Mouse (Mus musculus): Measurements from ENCODE around the gene Ccdc120.
"Not testable (repeated sequence)": the region's sequence is repeated elsewhere in the genome, so short reads cannot be mapped to it uniquely, and the experiment has no call there.

The Ccdc120 gene

DNA sequence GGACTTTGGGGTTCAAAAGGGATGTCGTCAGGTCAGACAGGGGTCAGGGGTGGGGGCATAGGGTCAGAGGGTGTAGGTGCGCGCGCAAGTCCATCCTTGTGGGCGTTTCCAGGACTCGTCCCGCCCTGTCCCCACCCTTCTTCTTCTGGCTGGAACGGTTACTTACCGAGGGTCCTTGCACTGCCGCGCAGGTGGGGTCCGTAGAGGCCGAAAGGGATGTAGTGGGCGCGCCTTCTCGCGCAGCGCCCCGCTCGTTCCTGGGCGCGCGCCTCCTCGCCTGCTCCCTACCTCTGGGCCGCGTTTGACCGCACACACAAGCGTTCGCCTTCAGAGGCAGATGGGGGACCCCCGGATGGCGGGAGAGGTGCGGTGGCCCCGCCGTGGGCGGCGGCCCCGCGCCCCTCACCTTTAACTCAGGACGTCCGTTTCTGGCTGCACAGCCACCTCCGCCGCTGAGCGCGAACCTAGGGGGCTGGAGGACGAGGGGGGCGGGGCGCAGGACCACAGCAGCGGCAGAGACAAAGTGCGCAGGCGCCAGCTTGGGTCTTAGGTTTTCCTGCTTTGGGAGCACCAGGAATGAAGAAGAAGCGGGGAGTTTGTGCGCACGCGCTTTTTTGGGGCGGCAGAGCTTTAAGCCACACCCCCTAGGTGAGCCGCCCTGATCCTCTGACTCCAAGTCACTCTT is at the start of gene Ccdc120:
Gene Ccdc120, minus strand, starts transcription at position 474 of the 685 bp plus-strand sequence.
- peak; percentile 82 for DNase-seq

DNA sequence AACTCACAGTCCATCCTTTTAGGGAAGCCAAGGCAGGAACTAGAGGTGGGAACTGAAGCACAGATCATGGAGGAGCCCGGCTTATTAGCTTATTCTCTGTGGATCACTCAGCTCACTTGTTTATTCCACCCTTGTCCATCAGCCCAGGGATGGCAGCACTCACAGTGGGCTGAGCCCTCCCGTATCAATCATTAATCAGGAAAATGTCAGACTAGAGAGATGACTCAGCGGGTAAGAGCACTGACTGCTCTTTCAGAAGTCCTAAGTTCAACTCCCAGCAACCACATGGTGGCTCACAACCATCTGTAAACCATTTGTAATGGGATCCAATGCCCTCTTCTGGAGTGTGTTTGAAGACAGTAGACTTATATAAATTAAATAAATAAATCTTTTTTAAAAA is 46.6 kb upstream of the Ccdc120 start:
- no peak for DNase-seq

DNA sequence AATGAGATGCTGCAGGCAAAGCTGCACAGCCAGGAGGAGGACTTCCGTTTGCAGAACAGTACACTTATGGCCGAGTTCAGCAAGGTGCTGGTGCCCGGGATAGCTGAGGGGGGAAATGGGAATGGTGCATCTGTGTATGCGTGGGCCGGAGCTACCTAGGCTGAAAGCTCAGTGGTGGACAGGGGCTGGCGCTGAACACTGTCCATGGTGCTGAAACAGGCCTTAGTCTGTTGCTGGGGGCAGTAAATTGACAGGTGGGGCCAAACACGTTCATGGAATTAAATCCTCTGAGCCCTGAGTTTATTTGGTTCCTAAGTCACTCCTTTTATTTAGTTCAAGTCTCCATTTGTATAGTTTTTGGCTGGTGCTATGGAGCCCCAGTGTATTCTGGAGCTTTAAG is 44.3 kb upstream of the Ccdc120 start:
- DNase-seq, result no peak

DNA sequence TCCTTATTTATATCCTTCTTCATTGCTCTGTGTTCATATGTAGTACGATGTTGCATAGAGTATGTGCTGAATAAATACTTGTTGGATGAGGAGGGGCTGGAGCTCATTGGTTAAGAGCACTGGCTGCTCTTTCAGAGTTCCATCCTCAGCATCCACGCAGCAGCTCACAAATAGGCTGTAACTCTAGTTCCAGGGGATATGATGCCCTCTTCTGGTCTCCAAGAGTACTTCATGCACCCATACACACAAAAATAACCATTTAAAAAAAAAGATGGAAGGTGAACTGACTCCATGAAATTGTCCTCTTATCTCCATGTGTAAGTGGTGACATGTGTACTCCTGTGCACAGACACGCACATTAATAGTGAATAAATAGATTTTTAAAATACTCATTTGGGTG is 42.7 kb upstream of the Ccdc120 start:
- DNase-seq, result no peak

DNA sequence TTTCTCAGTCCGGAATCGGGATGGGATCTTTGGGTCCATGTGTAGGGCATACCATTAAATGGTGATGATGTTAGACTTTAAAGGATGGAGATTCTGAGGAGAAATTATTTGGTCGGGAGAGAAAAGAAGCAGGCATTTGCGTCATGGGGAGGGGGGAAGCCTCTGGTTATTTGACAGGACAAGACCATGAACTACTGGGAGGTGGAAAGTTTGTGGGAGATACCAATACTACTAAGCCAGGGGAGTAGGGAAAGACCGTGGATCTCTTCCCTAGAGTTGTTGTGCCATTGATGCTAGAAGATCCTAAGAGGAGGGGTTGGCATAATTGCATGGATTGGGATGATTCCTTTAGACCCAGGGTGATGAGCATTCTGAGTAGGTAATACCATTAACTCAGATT is 39.6 kb upstream of the Ccdc120 start:
- DNase-seq, result no peak

DNA sequence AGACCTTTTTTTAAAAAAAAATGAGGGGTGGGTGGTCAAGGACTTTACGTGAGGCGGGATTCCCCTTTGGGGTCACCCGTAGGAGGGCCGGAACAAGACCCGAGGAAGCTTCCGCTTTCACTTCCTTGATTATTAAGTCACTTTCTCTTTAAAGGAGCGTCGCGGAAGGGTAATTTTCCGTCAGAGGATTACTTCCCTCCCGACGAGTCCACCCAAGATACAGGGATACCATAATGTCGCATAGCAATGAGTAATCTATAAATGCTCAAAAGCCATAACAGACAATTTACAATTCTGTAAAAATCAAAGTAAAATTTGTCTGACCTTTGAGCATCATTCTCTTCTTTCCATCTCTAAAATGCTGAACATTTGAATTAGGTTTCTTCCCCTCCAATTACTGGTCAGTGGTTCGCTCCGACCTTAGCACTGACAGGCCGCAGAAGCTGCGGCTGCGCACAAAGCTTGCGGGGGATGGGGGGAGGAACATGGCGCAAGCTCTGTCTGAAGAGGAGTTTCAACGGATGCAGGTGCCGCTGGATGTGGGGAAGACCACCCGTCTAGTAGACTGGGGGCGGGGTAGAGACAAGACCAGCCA is 38.9 kb upstream of the Ccdc120 start, which contains the start of gene Gripap1:
Gene Gripap1, plus strand, starts transcription at position 224 of the 595 bp plus-strand sequence.
- peak; percentile 72 for DNase-seq

DNA sequence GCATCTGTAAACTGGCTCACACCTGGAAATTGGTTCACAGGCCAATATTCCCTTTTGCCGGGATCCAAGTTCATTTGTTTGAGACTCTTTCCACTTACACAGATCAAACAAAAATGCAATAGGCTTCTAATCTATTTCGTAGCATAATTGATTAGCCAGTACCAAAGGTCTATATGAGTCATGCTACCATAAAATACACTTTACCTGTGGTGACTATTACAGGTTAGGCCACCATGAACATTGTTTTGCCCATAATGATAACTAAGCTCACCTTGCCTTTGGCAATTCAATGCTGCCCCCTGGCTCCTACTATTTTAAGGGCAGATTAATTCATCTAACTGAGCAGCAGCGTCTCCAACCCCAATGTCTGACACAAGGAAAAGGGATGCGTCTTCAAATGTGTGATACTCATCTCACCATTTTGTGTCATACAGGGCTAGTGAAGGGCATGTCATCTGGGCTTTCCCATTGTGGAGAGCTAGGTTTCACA is 31.9 kb upstream of the Ccdc120 start:
- DNase-seq, result no peak

DNA sequence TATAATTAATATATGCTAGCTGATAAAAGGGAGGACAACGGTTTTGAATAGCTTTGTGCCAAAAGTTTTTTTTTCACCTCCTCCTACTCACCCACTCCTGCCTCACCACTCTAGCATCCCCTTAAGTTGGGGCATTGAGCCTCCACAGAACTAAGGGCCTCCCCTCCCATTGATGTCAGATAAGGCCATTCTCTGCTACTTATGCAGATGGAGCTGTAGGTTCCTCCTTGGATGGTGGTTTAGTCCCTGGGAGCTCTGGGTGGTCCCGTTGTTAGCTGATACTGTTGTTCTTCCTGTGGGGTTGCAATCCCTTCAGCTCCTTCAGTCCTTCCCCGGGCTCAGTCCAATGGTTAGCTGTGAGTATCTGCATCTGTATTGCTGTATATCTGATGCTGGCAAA is 28.6 kb upstream of the Ccdc120 start:
- DNase-seq, result no peak

DNA sequence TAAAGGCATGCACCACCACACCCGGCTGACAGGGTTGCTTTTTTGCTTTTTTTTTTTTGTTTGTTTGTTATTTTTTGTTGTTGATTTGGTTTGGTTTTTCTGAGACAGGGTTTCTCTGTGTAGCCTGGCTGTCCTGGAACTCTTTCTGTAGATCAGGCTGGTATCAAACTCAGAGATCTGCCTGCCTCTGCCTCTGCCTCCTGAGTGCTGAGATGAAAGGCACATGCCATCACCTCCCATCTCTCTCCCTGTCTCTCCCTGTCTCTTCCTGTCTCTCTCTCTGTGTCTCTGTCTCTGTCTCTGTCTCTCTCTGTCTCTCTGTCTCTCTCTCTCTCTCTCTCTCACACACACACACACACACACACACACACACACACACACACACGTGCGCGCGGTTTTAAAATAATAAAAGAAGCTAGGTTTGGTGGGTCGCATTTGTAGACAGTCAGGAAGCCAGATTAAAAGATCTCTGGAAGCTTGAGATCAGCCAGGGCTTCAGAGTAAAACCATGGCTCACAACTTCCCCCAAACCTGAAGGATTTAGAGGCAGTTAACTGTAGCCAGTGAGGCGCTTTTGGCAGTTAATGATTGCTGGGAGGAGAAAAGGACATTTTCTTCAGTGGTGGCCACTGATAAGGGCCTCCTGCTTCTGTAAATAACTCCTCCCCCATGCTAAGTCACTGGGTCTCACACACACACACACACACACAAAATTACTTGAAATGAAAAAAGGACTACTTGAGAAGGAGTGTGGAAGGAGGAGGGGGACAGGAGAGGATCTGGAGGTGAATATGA is 27.9 kb upstream of the Ccdc120 start:
- no peak for DNase-seq

DNA sequence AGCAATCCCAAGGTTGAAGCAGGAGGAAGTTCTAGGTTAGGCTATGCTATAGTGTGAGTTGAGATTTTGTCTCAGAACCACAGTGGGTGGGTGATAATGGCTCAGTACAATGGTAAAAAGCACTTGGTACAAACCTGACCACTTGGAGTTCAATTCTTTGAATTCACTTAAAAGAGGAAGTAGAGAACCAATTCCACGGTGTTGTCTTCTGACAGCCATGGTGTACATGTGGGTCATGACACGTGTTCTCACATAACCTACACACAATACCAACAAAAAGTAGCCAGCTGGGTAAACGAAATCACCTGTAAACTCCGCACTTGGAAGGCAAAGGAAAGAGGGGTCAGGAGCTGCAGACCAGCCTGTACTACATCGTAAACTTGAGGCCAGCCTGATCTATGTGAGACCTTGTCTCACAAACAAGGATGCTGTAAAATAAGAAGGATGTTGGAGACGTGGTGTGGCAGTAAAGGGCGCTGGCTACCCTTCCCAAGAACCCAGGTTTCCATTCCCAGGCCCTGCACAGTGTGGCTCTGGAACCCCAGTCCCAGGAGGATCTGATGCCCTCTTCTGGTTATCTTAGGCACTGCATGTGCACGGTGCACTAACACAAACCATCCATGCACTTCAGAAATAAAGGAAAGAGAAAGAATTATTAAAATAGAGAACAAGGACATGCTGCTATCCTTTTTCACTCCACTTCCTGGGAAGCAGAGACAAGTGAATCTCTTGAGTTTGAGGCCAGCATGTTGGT is 25.8 kb upstream of the Ccdc120 start:
- no peak for DNase-seq

DNA sequence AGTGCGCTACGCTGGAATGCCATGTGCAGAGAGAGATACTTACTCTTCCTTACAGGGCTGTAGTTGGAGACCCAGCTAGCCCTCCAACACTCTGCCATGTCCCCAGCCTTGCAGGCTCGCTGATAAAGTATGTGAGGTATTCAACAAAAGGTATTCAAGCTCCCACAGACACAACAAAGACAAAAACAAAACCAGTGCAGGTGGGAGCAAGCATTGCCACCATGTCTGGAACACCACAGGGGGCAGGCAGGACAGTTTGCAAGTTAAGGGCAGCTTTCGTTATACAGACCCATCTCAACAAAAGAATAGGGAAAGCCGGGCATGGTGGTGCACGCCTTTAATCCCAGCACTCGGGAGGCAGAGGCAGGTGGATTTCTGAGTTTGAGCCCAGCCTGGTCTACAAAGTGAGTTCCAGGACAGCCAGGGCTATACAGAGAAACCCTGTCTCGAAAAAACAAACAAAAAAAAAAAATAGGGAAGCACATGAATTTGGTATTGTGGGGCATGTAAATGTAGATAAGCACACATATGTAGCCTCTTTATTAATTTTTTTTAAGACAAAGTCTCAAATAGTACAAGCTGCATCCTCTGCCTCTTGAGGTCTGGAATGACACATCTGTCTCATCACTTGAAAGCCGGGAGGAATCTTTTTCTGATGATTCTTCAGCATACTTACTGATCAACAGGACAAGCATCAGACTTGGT is 24.9 kb upstream of the Ccdc120 start:
- no peak for DNase-seq

DNA sequence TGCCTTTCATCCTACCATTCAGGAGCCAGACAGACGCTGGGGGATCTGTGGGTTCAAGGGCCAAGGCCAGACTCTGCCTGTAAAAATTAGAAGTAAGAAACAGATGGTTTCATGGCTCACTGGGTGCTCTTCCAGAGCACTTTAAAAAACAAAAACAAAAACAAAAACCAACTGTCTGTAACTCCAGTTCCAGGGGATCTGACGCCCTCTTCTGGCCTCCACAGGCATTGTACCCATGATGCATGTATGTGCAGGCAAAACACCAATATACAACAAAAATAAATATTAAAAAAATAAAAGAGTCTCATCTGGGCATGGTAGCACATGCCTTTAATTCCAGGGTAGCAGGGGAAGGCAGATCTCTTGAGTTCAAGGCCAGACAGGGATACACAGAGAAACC is 22.1 kb upstream of the Ccdc120 start:
- DNase-seq, result no peak

DNA sequence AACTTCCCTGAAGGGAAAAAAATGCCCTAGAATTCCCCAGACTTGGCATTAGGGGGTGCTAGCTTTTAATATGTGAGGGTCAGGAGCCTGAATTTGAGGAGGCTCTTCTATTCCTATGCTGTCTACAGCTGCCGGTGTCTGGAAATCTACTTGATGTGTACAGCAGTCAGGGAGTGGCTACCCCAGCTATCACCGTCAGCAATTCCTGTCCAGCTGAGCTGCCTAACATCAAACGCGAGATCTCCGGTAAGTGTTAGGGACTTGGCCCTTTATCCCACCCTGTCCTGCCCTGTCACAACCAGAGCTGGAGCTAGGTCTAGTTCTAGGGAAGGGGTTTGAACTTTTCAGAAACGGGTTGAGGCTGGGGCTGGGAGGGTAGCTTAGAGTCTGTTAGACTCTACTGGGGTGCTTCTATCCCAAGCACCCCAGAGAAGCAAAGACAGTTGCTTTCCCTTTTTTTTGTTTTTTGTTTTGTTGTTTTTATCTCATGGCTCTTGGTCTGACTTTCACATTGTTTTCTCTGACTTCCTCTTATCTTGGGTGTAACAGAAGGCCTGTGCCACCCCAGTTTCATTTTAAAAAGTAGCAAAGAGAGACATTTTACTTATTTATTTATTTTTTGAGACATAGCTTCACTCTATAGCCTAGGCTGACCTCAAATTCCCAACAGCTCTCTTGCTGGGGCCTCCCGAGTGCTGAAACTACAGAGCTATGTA is 18.8 kb upstream of the Ccdc120 start:
- DNase-seq, result no peak

DNA sequence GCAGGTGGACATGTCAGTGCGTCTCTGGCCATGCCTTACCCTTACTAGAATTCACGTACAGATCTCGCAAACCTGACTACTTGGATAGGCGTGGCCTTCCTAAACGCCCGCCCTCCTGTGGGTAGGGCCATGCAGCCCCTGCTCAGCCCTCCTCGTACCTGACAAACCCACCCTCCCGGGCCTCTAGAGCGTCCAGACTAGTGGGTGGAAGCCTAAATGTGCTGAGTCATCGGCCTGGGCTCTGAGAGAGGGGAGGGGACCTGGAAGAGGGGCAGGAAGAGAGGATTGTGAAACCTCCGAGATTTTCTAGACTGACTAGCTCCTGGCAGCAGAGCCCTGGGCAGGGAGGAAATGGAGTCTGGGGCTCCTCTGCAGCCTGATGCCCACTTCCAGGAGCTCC is 15.1 kb upstream of the Ccdc120 start:
- DNase-seq, result peak; percentile 42

DNA sequence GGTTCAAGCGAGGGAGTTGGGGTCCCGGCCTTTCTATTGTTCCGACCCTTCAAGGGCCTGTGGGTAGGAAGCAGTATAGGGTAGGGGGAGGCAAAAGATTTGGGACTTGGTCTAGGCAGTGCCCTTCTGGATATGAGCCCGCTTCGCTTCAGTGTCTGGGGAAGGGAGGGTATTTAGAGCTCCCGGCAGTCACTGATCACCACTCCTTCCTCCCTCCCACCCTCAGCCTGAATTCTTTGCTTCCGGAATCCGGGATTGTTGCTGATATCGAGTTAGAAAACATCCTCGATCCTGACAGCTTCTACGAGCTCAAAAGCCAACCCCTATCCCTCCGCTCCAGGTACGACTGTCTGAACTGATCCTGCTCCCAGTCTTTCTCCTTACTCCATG is 14.6 kb upstream of the Ccdc120 start:
- DNase-seq, result no peak

DNA sequence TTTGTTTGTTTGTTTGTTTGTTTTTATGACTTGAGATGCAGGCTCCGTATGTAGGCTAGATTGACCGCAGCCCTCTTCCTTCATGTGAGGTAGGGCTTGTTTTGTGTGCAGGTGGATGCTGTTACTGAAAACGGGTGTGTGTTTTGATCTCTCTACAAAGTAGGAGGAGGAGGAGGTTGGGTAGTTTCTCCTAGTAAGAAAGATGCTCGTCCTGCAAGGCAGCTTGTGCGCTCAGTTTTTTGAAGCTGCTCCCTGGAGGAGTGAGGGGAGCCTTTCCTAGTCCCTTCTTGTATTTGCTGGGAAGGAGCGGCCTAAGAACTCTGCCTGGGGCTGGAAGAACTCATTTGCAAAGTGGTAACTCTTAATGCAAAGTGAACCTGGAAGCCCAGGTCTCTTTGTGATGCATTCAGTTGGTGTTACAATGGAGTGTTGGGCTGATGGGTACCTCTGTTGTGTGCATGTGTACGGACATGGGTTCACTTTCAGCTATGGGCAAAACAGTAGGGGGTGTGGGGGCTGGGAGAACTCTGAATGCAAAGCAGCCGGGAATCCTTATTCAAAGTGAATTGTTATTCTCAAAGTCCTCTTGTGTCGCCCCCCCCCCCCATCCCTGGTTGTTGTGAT is 14.1 kb upstream of the Ccdc120 start:
- DNase-seq, result no peak

DNA sequence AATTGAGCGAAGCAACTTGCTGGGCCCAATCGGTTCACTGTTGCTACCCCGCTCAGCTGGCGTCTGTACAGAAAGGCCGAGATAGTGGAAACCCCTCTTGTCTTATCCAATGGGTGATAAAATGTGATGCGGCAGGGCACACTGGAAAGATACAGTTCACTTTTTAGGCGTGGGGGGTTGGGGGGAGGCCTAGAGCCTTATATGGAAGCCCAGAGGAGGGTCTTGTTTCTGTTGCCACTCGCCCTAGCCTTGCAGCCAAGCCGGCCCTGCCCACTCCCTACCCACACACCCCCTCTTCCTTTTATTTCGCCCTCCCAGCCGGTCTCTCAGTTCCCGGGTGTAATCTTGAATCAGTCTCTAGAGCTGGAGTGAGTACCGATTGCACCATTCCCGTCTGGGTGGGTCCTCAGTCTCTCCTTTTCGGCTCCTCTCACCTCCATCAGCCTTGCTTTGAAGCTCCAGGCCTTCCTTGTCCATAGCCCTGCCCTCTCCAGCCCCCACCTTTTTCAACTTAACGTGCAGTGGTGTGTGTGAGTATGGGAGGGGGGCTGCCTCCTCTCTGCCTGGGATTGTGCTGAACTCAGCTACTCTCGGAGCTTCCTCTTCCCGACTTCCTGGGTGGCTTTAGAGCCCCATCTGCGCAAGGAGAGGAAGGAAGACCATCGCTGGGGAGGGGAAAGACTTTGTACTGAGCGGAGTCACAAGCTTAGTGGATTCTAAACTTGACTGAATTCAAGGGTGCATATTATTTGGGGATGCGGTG is 13.1 kb upstream of the Ccdc120 start:
- DNase-seq, result peak; percentile 10

DNA sequence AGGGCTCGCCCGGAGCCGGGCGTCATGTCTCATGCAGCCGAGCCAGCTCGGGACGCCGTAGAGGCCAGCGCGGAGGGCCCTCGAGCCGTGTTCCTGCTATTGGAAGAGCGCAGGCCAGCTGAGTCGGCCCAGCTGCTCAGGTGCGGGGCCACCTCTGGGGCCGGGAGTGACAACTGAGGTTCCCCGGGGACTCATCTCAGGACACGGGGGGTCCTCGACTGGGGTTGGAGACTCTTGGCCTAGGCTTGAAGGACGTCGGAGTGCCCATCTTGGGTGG is 12.2 kb upstream of the Ccdc120 start:
- DNase-seq, result no peak

DNA sequence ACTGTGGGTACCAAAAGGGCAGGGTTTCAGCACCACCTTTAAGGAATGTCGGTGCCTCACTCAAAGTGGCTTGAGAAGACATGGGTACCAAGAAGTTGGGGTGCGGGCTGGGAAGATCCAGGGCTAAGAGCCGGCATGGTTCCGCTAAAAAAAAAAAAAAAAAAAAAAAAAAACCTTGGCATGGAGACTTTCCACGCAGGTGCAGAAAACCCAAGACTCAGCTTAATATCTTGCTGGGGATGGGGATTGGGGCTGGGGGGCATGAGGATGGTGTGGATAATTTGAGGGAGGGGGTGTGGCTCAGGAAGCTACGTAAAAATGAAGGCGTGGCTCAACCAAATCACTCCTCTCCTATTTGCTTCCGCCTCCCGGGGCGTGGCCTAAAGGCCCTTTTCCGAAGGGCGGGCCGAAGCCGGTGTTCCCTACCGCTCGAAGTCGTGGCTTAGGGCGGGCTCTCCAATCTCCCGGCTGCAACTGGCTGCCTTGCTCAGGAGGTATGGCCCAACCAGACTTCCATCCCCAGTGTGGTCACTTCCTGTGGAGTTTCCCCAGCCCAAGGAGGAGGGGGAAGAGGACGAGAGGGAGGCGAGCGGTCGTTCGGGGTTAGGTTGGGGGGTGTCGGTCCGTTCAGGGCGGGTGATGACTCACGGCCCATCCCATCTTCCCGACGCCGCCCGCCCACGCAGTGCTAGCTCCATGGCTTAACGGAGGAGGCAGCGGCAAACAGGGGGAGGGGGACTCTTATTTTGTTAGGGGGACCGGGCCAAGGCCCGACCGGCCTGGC is 11.6 kb upstream of the Ccdc120 start, which contains the start of gene Tfe3:
Gene Tfe3, plus strand, starts transcription at position 424 of the 784 bp plus-strand sequence.
- peak; percentile 93 for DNase-seq

DNA sequence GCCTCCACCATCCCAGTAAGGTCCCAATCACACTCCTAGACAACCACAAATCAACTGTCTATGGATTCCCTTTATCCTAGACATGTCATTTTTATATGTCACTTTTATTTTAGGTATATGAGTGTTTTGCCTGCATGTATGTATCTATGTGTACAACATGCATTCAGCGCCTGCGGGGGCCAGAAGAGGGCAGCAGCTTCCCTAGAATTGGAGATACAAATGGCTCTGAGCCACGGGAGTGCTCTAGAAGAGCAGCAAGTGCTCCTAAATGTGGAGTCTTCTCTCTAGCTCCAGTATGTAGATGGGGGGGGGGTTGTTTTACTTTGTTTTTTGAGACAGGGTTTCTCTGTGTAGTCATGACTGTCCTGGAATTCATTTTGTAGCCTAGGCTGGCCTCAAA is 2.9 kb upstream of the Ccdc120 start:
- DNase-seq, result not testable (repeated sequence)

All from right cerebral cortex, adult 18-20 months (tissue).